Mouse (Mus musculus): Measurements from ENCODE around the gene Gm21985. TPM values are rescaled to one million over a fixed set of nuclear protein-coding genes. Genes with fewer than 3 reads are reported as not detected.

The Gm21985 gene
- not detected in 2 replicates for polyA plus RNA-seq (2015; fragmentation: Nextera tagmentation; extraction: Ambion mirVana)

DNA sequence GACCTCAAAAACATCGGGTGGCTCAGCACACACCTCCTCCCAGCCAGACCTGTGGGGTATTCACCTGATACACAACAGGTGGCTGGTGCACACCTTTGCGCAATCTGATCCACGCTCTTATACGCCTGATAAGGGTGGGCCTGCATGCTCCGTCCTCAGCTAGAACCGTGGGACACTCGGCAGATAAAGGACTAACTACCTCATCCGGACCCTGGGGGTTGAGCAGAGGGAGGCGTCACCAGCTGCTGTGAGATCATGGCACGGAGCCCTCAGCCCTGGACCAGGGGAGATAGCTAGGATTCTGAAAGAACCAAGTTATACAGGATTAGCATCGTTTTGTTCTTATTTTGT lies at the start of gene Gm21985:
TSS of gene Gm21985 (plus strand) at position 73 of the 351 bp plus-strand sequence.
- TF ChIP-seq EP300 (IDR thresholded peaks at IDR 0.05) = no peak
- TF ChIP-seq CTCF (IDR thresholded peaks at IDR 0.05) = peak; percentile 16; the same call in 1 of the 2 replicates
- Histone ChIP-seq H3K4me2 (replicated peaks; ENCODE audit: low read depth, low read length) (peak within 1 kb of the TSS; percentile 67), H3K27me3 (replicated peaks; ENCODE audit: insufficient read depth, low read length) (no peaks in the 10 kb centered on the region), H3K27ac (ENCODE audit: low read length) (peak within 1 kb of the TSS; percentile 93), H3K36me3 (ENCODE audit: insufficient read depth, low read length) (no peaks in the 10 kb centered on the region), H3K9me3 (ENCODE audit: low read length) (no peaks in the 10 kb centered on the region), H3K4me3 (ENCODE audit: low read depth, low read length) (peak within 1 kb of the TSS; percentile 84), H3K9ac (replicated peaks; ENCODE audit: low read depth) (peak within 1 kb of the TSS; percentile 73), H3K4me1 (ENCODE audit: insufficient read depth, low read depth, low read length) (peaks cover 5% of the 10 kb centered on the region; the same call in 1 of the 2 replicates)
- DNase-seq (ENCODE audit: low spot score) = peak; percentile 58
- WGBS = 3% methylated on average over 11 of the region's 11 CpGs
- peak; percentile 24 for ATAC-seq

DNA sequence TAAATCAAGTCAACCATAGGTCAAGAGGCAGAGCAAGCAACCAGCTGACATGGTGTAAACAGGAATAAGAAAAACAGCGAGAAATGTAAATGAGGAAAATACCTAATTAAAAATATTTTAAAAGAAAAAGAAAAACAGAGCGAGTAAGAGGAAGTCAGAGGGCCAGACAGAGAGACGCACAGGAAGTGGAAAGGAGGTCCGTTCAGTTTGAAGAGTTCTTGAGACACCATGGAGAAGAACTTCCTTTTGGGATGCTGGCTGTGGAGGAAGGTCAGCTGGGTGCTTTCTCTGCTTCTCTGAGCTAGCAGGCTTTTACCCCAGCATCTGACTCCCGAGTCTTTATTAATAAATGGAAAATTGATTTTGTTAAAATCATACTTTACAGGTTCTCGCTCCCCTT lies 48.5 kb upstream of the Gm21985 start:
- no peaks in the 10 kb centered on the region for H3K9me3 ChIP-seq (ENCODE audit: low read length)
- TF ChIP-seq EP300 (IDR thresholded peaks at IDR 0.05) (no peak), CTCF (IDR thresholded peaks at IDR 0.05) (no peak)
- no peak overlapping the region for H3K4me3 ChIP-seq (ENCODE audit: low read depth, low read length)
- DNase-seq (ENCODE audit: low spot score) (peak; percentile 22), ATAC-seq (no peak)
- no peaks in the 10 kb centered on the region for H3K36me3 ChIP-seq (ENCODE audit: insufficient read depth, low read length)
- H3K27me3 ChIP-seq (replicated peaks; ENCODE audit: insufficient read depth, low read length) = no peaks in the 10 kb centered on the region
- H3K9ac ChIP-seq (replicated peaks; ENCODE audit: low read depth) = no peak overlapping the region
- H3K27ac ChIP-seq (ENCODE audit: low read length) = no peak overlapping the region
- no peak overlapping the region for H3K4me2 ChIP-seq (replicated peaks; ENCODE audit: low read depth, low read length)
- WGBS = 59% methylated on average over 6 of the region's 6 CpGs
- no peaks in the 10 kb centered on the region for H3K4me1 ChIP-seq (ENCODE audit: insufficient read depth, low read depth, low read length)

DNA sequence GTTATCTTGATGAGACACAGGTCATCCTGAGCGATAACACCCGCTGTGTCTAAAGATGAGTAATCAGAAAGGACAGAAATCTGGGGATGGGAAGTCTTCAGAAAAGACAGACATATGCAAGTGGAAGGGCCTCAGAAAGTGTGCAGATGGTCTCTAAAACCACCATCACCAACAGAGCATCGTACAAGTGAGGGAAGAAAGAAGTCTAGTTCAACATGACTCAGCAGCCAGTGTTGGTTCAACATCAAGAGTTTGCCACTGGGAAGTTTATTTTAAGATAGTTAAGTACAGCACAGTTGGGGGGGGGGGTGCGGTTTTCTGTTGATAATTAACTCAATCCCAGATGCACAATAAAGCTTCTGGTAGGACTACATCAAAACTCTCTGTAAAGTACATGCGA lies 45.2 kb upstream of the Gm21985 start:
- H3K4me3 ChIP-seq (ENCODE audit: low read depth, low read length) = no peak overlapping the region
- no peaks in the 10 kb centered on the region for H3K36me3 ChIP-seq (ENCODE audit: insufficient read depth, low read length)
- no peak for DNase-seq (ENCODE audit: low spot score)
- no peak for ATAC-seq
- 73% methylated on average over 5 of the region's 5 CpGs for WGBS
- no peaks in the 10 kb centered on the region for H3K9me3 ChIP-seq (ENCODE audit: low read length)
- H3K27me3 ChIP-seq (replicated peaks; ENCODE audit: insufficient read depth, low read length) = no peaks in the 10 kb centered on the region
- TF ChIP-seq CTCF (IDR thresholded peaks at IDR 0.05) (no peak), EP300 (IDR thresholded peaks at IDR 0.05) (no peak)
- H3K9ac ChIP-seq (replicated peaks; ENCODE audit: low read depth) = no peak overlapping the region
- H3K4me1 ChIP-seq (ENCODE audit: insufficient read depth, low read depth, low read length) = no peaks in the 10 kb centered on the region
- H3K4me2 ChIP-seq (replicated peaks; ENCODE audit: low read depth, low read length) = no peak overlapping the region
- no peak overlapping the region for H3K27ac ChIP-seq (ENCODE audit: low read length)

DNA sequence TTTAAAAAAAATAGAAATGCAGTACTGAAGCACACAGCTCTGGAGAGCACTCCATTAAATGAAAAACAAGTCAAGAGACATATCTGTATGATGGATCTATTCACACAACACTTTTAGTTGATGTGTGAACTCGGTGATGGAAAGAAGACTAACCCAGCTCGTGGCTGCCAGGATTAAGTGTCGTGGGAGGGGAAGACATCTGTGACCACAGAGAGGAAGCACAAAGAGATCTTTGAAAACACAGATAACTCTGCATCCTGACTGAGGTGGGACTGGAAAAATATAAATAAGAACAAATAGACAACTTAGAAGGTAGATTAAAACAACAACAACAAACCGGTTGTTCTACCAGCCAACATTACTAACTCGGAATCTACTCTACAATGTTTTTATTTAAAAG lies 43.5 kb upstream of the Gm21985 start:
- no peak for ATAC-seq
- Histone ChIP-seq H3K27ac (ENCODE audit: low read length) (no peak overlapping the region), H3K4me2 (replicated peaks; ENCODE audit: low read depth, low read length) (no peak overlapping the region), H3K36me3 (ENCODE audit: insufficient read depth, low read length) (no peaks in the 10 kb centered on the region), H3K27me3 (replicated peaks; ENCODE audit: insufficient read depth, low read length) (no peaks in the 10 kb centered on the region), H3K9ac (replicated peaks; ENCODE audit: low read depth) (no peak overlapping the region), H3K4me3 (ENCODE audit: low read depth, low read length) (no peak overlapping the region), H3K4me1 (ENCODE audit: insufficient read depth, low read depth, low read length) (no peaks in the 10 kb centered on the region), H3K9me3 (ENCODE audit: low read length) (no peaks in the 10 kb centered on the region)
- no peak for DNase-seq (ENCODE audit: low spot score)
- 62% methylated on average over 5 of the region's 5 CpGs for WGBS
- no peak for TF ChIP-seq EP300 (IDR thresholded peaks at IDR 0.05)
- TF ChIP-seq CTCF (IDR thresholded peaks at IDR 0.05) = no peak

DNA sequence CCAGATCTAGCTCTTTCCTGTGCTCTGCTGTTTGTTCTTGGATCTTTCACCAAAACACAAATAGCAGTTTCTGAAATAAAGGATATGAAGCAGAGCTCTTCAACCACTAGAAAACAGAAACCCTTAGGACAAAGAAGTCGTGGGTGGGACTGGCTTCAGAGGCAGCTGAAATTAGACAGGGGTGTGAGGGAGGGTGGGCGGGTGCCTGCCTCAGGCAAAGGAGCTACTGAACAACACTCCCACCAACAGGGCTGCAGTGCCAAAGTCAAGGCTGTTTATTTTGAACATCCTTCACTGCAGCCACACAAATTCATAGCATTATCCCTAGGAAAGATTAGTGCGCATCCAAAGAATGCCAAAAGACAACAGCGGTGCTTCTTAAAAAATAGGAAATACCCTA lies 41.8 kb upstream of the Gm21985 start:
- WGBS = 68% methylated on average over 4 of the region's 4 CpGs
- TF ChIP-seq CTCF (IDR thresholded peaks at IDR 0.05) = no peak
- TF ChIP-seq EP300 (IDR thresholded peaks at IDR 0.05) = no peak
- no peak for ATAC-seq

DNA sequence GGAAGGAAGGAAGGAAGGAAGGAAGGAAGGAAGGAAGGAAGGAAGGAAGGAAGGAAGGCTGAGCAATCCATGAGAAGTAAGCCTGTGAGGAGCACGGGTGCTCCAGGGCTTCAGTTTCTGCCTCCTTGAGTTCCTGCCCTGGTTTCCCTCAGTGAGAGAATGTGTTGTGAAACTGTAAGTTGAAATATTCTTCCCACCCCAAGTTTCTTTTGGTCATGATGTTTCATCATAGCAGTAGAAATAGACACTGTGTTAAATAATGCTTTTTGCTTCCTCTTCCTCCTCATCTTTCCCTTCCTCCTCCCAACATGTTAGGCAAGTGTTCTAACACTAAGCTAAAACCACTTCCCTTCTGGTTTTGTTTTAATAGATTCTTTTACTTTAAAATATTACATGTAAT lies 33.5 kb upstream of the Gm21985 start:
- H3K9ac ChIP-seq (replicated peaks; ENCODE audit: low read depth) = no peak overlapping the region
- DNase-seq (ENCODE audit: low spot score) (peak; percentile 45), ATAC-seq (no peak)
- H3K4me1 ChIP-seq (ENCODE audit: insufficient read depth, low read depth, low read length) = no peaks in the 10 kb centered on the region
- no peaks in the 10 kb centered on the region for H3K9me3 ChIP-seq (ENCODE audit: low read length)
- H3K4me3 ChIP-seq (ENCODE audit: low read depth, low read length) = no peak overlapping the region
- no peak overlapping the region for H3K27ac ChIP-seq (ENCODE audit: low read length)
- TF ChIP-seq EP300 (IDR thresholded peaks at IDR 0.05) (no peak), CTCF (IDR thresholded peaks at IDR 0.05) (no peak)
- H3K4me2 ChIP-seq (replicated peaks; ENCODE audit: low read depth, low read length) = no peak overlapping the region
- 73% methylated on average over 1 of the region's 1 CpGs for WGBS
- no peaks in the 10 kb centered on the region for H3K27me3 ChIP-seq (replicated peaks; ENCODE audit: insufficient read depth, low read length)
- H3K36me3 ChIP-seq (ENCODE audit: insufficient read depth, low read length) = no peaks in the 10 kb centered on the region

More for the DNA sequence above, 41.8 kb upstream of the Gm21985 start:
- Histone ChIP-seq H3K27ac (ENCODE audit: low read length) (no peak overlapping the region), H3K9me3 (ENCODE audit: low read length) (no peaks in the 10 kb centered on the region), H3K9ac (replicated peaks; ENCODE audit: low read depth) (no peak overlapping the region), H3K4me2 (replicated peaks; ENCODE audit: low read depth, low read length) (no peak overlapping the region), H3K27me3 (replicated peaks; ENCODE audit: insufficient read depth, low read length) (no peaks in the 10 kb centered on the region), H3K36me3 (ENCODE audit: insufficient read depth, low read length) (no peaks in the 10 kb centered on the region), H3K4me3 (ENCODE audit: low read depth, low read length) (no peak overlapping the region), H3K4me1 (ENCODE audit: insufficient read depth, low read depth, low read length) (no peaks in the 10 kb centered on the region)
- no peak for DNase-seq (ENCODE audit: low spot score)

DNA sequence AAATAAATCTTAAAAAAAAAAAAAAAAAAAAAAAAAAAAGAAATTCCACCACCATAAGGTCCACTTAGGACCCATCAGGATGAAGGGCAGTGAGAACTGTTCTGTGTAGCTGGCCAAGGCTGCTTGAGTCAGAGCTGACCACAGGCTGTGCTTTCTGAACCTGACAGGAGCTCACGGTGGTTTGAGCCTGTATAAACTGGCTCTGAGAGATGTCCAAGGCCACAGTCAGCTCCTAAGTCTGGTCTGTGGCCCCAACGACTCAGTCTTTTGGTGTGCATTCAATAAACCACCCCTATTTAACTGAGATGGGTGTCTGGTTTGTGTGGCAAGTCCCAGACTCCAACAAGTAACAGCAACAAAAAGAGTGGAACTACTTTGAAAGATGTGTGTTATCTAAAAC lies 29.5 kb upstream of the Gm21985 start:
- DNase-seq (ENCODE audit: low spot score) = no peak
- Histone ChIP-seq H3K9ac (replicated peaks; ENCODE audit: low read depth) (no peak overlapping the region), H3K27me3 (replicated peaks; ENCODE audit: insufficient read depth, low read length) (no peaks in the 10 kb centered on the region), H3K4me3 (ENCODE audit: low read depth, low read length) (no peak overlapping the region), H3K4me2 (replicated peaks; ENCODE audit: low read depth, low read length) (no peak overlapping the region), H3K27ac (ENCODE audit: low read length) (no peak overlapping the region), H3K4me1 (ENCODE audit: insufficient read depth, low read depth, low read length) (peaks cover 6% of the 10 kb centered on the region; the same call in 1 of the 2 replicates), H3K9me3 (ENCODE audit: low read length) (no peaks in the 10 kb centered on the region), H3K36me3 (ENCODE audit: insufficient read depth, low read length) (no peaks in the 10 kb centered on the region)
- no peak for ATAC-seq
- TF ChIP-seq EP300 (IDR thresholded peaks at IDR 0.05) (no peak), CTCF (IDR thresholded peaks at IDR 0.05) (no peak)
- 71% methylated on average over 2 of the region's 2 CpGs for WGBS
